ENCODE assay signal across 7 mouse cellular contexts in genomic region chr6:51379560-51380274, GRCm38 (mm10). TPM values are rescaled to one million over a fixed set of nuclear protein-coding genes. Genes with fewer than 3 reads are reported as not detected.
A peak's percentile ranks its signal among the peaks of the same experiment; 100 is the strongest.
DNase-seq lines count a peak whose midpoint lies in the region; TF ChIP-seq lines count a peak whose summit lies in the region.

No protein-coding gene starts in this region.

- H3K36me3 ChIP-seq in midbrain, embryonic 10.5 days, result no peaks in the 10 kb centered on the region
- H3K36me3 ChIP-seq in small intestine, adult 2 months (ENCODE audit: control insufficient read depth, insufficient read depth, low read length), result no peaks in the 10 kb centered on the region

- peaks cover 32% of the 10 kb centered on the region for H3K4me1 ChIP-seq in midbrain, embryonic 10.5 days
- H3K4me1 ChIP-seq in small intestine, adult 2 months (ENCODE audit: control insufficient read depth, insufficient read depth, insufficient read length, low read length), result no peaks in the 10 kb centered on the region

- no peak for TF ChIP-seq CTCF in small intestine, adult 2 months (IDR thresholded peaks at IDR 0.05; ENCODE audit: extremely low read depth, insufficient read length, insufficient replicate concordance, low read depth, low read length)

- peaks cover 11% of the 10 kb centered on the region; the same call in 1 of the 2 replicates for H3K27me3 ChIP-seq in midbrain, embryonic 10.5 days (ENCODE audit: low read depth, poor library complexity, severe bottlenecking)
- H3K27me3 ChIP-seq in small intestine, adult 2 months (ENCODE audit: control insufficient read depth, insufficient read depth, low read length), result no peaks in the 10 kb centered on the region

- H3K9me3 ChIP-seq in midbrain, embryonic 10.5 days (replicated peaks), result no peaks in the 10 kb centered on the region

- H3K27ac ChIP-seq in midbrain, embryonic 10.5 days (replicated peaks), result peak overlapping the region; percentile 98
- no peak overlapping the region for H3K27ac ChIP-seq in small intestine, adult 2 months (ENCODE audit: insufficient read depth, low read depth, low read length)

- no peak for TF ChIP-seq POLR2A in small intestine, adult 2 months (IDR thresholded peaks at IDR 0.05; ENCODE audit: low read depth, low read length)

- DNase-seq in adrenal gland, adult 2 months, result peak; percentile 44
- peak; percentile 80 to 81 for DNase-seq in cerebellum, postnatal 10 days
- peak; percentile 50 to 51 for DNase-seq in frontal cortex, postnatal 25 days (ENCODE audit: low spot score in 2 of 2)
- DNase-seq in induced T-regulatory cell, adult 2 months (ENCODE audit: low read depth), result peak; percentile 56
- peak; percentile 55 to 72 for DNase-seq in left cerebral cortex, postnatal 10 days (ENCODE audit: extremely low spot score in 1 of 2, low spot score in 2 of 2)
- DNase-seq in midbrain, embryonic 10.5 days (ENCODE audit: low spot score), result peak; percentile 87

- peak overlapping the region; percentile 56 for H3K4me3 ChIP-seq in midbrain, embryonic 10.5 days
- peak overlapping the region; percentile 62 for H3K4me3 ChIP-seq in small intestine, adult 2 months (ENCODE audit: low read depth, low read length)

- intact Hi-C loops in left cerebral cortex, postnatal 10 days (cut with DNase I), result loop anchor here (5.0 kb wide), 2 partner anchors 88 to 478 kb away; partner anchors contain the start of gene Hnrnpa2b1

- 7% methylated on average over 36 of the region's 36 CpGs for WGBS in midbrain, embryonic 10.5 days
- WGBS in small intestine, adult 2 months, result 2% methylated on average over 36 of the region's 36 CpGs

RNA-seq across cellular contexts. Expression of gene Nfe2l3, which starts 52.8 kb away (rescaled TPM):
- under 1 TPM in 1 of 2 experiments, not detected in 1; 0.76 TPM for total RNA-seq in adrenal gland, adult 2 months (2021)
- 0.18 and 0.84 TPM in 2 replicates for polyA plus RNA-seq in adrenal gland, adult 2 months (2012; rRNA removed)
- 1 to 10 TPM; 4.4 to 6.9 TPM for total RNA-seq in left cerebral cortex, postnatal 10 days (2021)
- polyA plus RNA-seq in midbrain, embryonic 10.5 days (2016; fragmentation: Nextera tagmentation; extraction: Ambion mirVana), result 1.3 and 3.3 TPM in 2 replicates
- 0.48 and 1.6 TPM in 2 replicates for polyA plus RNA-seq in small intestine, adult 2 months (2012; rRNA removed)
